Mouse (Mus musculus) forebrain, embryonic 11.5 days (tissue): ENCODE measurements at regions not wholly inside any gene's neighbourhood (a gene's known extent, or its start where the extent isn't known, plus 50 kb on each side); places are given as distances from the start of the nearest gene placed in this dataset.

Experiments used
- ATAC-seq: fragments of 200-750 bp; cut with Nextera tagmentation; replicated peaks from 2 replicates; pipeline ENCODE4 v1.8.0; 2017; ENCODE audit warnings: moderate TSS enrichment; ENCODE audit not compliant: low FRiP score
- DNase-seq: peaks from one replicate; pipeline ENCODE4 v3.0.0-alpha.2; 2017; ENCODE audit warnings: low spot score
- H3K27ac ChIP-seq: fragments of 300-500 bp; sonication (generic); 2 replicates; pipeline ENCODE4 v1.5.1; 2014; ENCODE audit warnings: low read depth, low read length
- H3K27me3 ChIP-seq: fragments of 300-500 bp; sonication (generic); 2 replicates; pipeline ENCODE4 v1.6.1; 2014; ENCODE audit warnings: mild to moderate bottlenecking, low read length, mixed read lengths; ENCODE audit not compliant: control insufficient read depth, insufficient read depth
- H3K36me3 ChIP-seq: fragments of 300-500 bp; sonication (generic); 2 replicates; pipeline ENCODE4 v1.6.1; 2014; ENCODE audit warnings: mild to moderate bottlenecking, low read length, moderate library complexity, mixed read lengths; ENCODE audit not compliant: control insufficient read depth, insufficient read depth
- H3K4me1 ChIP-seq: fragments of 300-500 bp; sonication (generic); replicated peaks from 2 replicates; pipeline ENCODE4 v1.6.1; 2014; ENCODE audit warnings: low read length, mixed read lengths; ENCODE audit not compliant: control insufficient read depth, insufficient read depth
- H3K4me2 ChIP-seq: fragments of 300-500 bp; sonication (generic); 2 replicates; pipeline ENCODE4 v1.6.1; 2014; ENCODE audit warnings: low read depth, mild to moderate bottlenecking, low read length, moderate library complexity, mixed read lengths; ENCODE audit not compliant: severe bottlenecking
- H3K4me3 ChIP-seq: fragments of 300-500 bp; sonication (generic); 2 replicates; pipeline ENCODE4 v1.5.1; 2014; ENCODE audit warnings: low read depth, low read length
- H3K9ac ChIP-seq: fragments of 300-500 bp; sonication (generic); 2 replicates; pipeline ENCODE4 v1.6.1; 2014; ENCODE audit warnings: low read length
- H3K9me3 ChIP-seq: fragments of 300-500 bp; sonication (generic); 2 replicates; pipeline ENCODE4 v1.6.1; 2016; ENCODE audit warnings: low read length, mixed read lengths; ENCODE audit not compliant: control insufficient read depth
- WGBS: fragments of 180-500 bp; shearing (Covaris S2); extraction: QIAGEN DNeasy Blood & Tissue Kit; methylation state at CpG from one replicate; pipeline ENCODE4 v1.1.7; 2014; 5-methylcytosine and 5-hydroxymethylcytosine counted together

GRCm38 (mm10) chr15:36347333-36347845 is 660.2 kb downstream of the Zfp706 start:
- DNase-seq (no peak), ATAC-seq (no peak)
- H3K9me3 ChIP-seq = no peaks in the 10 kb centered on the region
- no peak overlapping the region for H3K27ac ChIP-seq
- no peak overlapping the region for H3K9ac ChIP-seq
- no peaks in the 10 kb centered on the region for H3K36me3 ChIP-seq
- H3K4me1 ChIP-seq = no peaks in the 10 kb centered on the region
- no peaks in the 10 kb centered on the region for H3K27me3 ChIP-seq
- WGBS = 84% methylated on average over 4 of the region's 4 CpGs
- H3K4me3 ChIP-seq = no peak overlapping the region
- no peak overlapping the region for H3K4me2 ChIP-seq

- Histone ChIP-seq H3K4me3 (no peak overlapping the region), H3K36me3 (no peaks in the 10 kb centered on the region), H3K27ac (no peak overlapping the region), H3K9ac (no peak overlapping the region), H3K4me2 (no peak overlapping the region), H3K9me3 (no peaks in the 10 kb centered on the region), H3K4me1 (no peaks in the 10 kb centered on the region), H3K27me3 (no peaks in the 10 kb centered on the region)
- 87% methylated on average over 5 of the region's 5 CpGs for WGBS
- no peak for DNase-seq
- ATAC-seq = no peak
Measured at GRCm38 (mm10) chr15:36346126-36346525, 661.4 kb downstream of the Zfp706 start.

DNA sequence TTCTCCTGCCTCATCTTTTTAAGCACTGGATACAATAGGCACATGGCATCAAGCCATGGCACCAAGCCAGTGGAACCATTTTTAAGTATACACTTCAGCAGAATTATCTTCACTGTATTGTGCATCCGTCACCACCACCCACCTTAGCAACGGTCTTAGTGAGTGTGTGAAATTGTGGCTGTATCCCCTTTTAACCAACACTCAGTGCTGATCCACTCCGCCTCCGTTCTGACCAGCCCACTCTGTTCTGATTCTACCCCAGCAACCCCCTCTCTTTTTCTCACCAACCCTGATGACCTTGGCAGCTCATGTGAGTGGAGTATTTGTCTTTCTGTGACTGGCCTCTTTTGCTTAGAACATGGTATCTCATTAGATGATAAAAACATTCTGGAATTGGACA is 662.2 kb downstream of the Zfp706 start:
- DNase-seq = no peak

DNA sequence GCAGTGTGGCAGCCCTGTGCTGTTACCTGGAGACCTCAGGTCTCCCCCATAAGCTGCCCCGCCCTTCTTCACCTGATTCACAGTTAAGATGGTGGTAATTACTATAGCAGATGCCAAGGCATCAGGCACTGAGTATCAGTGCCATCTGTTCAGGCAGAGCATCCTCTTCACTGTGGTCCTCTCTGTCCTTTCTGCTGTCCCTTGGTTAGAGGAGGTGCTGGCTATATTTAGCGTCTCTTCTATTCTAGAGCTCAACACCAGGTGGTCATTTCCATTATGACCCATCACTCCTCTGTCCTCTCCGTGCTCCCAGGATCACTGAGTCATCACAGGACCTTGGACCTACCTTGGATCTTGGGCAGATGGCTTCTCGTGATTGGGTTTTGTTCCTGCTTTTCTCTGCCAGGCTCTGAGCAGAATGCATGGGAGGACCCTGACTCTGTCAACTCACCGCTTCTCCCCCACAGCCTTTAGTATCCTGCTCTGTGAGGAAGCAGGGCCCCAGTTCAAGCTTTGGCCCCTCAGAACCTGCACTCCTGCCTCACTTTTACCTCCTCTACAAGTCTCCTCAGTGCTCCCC is 667.5 kb downstream of the Zfp706 start:
- DNase-seq (no peak), ATAC-seq (no peak)
- H3K27me3 ChIP-seq = no peaks in the 10 kb centered on the region
- H3K9ac ChIP-seq = no peak overlapping the region
- H3K4me1 ChIP-seq = no peaks in the 10 kb centered on the region
- no peak overlapping the region for H3K4me2 ChIP-seq
- H3K9me3 ChIP-seq = no peaks in the 10 kb centered on the region
- H3K27ac ChIP-seq = no peak overlapping the region
- H3K4me3 ChIP-seq = no peak overlapping the region
- 80% methylated on average over 5 of the region's 5 CpGs for WGBS
- no peaks in the 10 kb centered on the region for H3K36me3 ChIP-seq

More for the DNA sequence above, 662.2 kb downstream of the Zfp706 start:
- Histone ChIP-seq H3K36me3 (no peaks in the 10 kb centered on the region), H3K27ac (no peak overlapping the region), H3K4me1 (no peaks in the 10 kb centered on the region), H3K4me2 (no peak overlapping the region), H3K9me3 (no peaks in the 10 kb centered on the region), H3K4me3 (no peak overlapping the region), H3K27me3 (no peaks in the 10 kb centered on the region), H3K9ac (no peak overlapping the region)
- 93% methylated on average over 4 of the region's 4 CpGs for WGBS
- ATAC-seq = no peak

- 96% methylated on average over 2 of the region's 2 CpGs for WGBS
- ATAC-seq = no peak
Measured at GRCm38 (mm10) chr15:36338766-36339165, 668.8 kb downstream of the Zfp706 start.

GRCm38 (mm10) chr15:36336857-36337256 is 670.7 kb downstream of the Zfp706 start:
- Histone ChIP-seq H3K4me2 (no peak overlapping the region), H3K4me3 (no peak overlapping the region)
- WGBS = 70% methylated on average over 2 of the region's 2 CpGs

More at GRCm38 (mm10) chr15:36338766-36339165, 668.8 kb downstream of the Zfp706 start:
- DNase-seq = no peak
- H3K9me3 ChIP-seq = no peaks in the 10 kb centered on the region
- no peaks in the 10 kb centered on the region for H3K36me3 ChIP-seq
- no peak overlapping the region for H3K27ac ChIP-seq
- H3K27me3 ChIP-seq = no peaks in the 10 kb centered on the region
- H3K9ac ChIP-seq = no peak overlapping the region
- no peak overlapping the region for H3K4me3 ChIP-seq
- no peak overlapping the region for H3K4me2 ChIP-seq
- no peaks in the 10 kb centered on the region for H3K4me1 ChIP-seq

GRCm38 (mm10) chr15:36335116-36335515 is 672.5 kb downstream of the Zfp706 start:
- H3K9me3 ChIP-seq = no peaks in the 10 kb centered on the region
- no peaks in the 10 kb centered on the region for H3K27me3 ChIP-seq
- no peak overlapping the region for H3K27ac ChIP-seq
- no peaks in the 10 kb centered on the region for H3K4me1 ChIP-seq
- H3K4me3 ChIP-seq = no peak overlapping the region
- H3K4me2 ChIP-seq = no peak overlapping the region
- H3K36me3 ChIP-seq = no peaks in the 10 kb centered on the region
- no peak for ATAC-seq
- no peak overlapping the region for H3K9ac ChIP-seq
- DNase-seq = no peak
- 64% methylated on average over 2 of the region's 2 CpGs for WGBS

More at GRCm38 (mm10) chr15:36336857-36337256, 670.7 kb downstream of the Zfp706 start:
- Histone ChIP-seq H3K27ac (no peak overlapping the region), H3K36me3 (no peaks in the 10 kb centered on the region), H3K27me3 (no peaks in the 10 kb centered on the region), H3K9ac (no peak overlapping the region), H3K9me3 (no peaks in the 10 kb centered on the region), H3K4me1 (no peaks in the 10 kb centered on the region)
- DNase-seq (no peak), ATAC-seq (no peak)

GRCm38 (mm10) chr15:36334436-36335113 is 673.0 kb downstream of the Zfp706 start:
- WGBS = 89% methylated on average over 9 of the region's 9 CpGs
- Histone ChIP-seq H3K4me3 (no peak overlapping the region), H3K4me2 (no peak overlapping the region), H3K27ac (no peak overlapping the region), H3K9ac (no peak overlapping the region), H3K36me3 (no peaks in the 10 kb centered on the region), H3K4me1 (no peaks in the 10 kb centered on the region), H3K27me3 (no peaks in the 10 kb centered on the region), H3K9me3 (no peaks in the 10 kb centered on the region)
- DNase-seq = no peak
- no peak for ATAC-seq

- Histone ChIP-seq H3K4me1 (no peaks in the 10 kb centered on the region), H3K36me3 (no peaks in the 10 kb centered on the region), H3K27me3 (no peaks in the 10 kb centered on the region), H3K4me2 (no peak overlapping the region), H3K27ac (no peak overlapping the region), H3K9ac (no peak overlapping the region), H3K4me3 (no peak overlapping the region), H3K9me3 (no peaks in the 10 kb centered on the region)
- ATAC-seq = no peak
- no peak for DNase-seq
- WGBS = 76% methylated on average over 1 of the region's 1 CpGs
Measured at GRCm38 (mm10) chr15:36333857-36334256, 673.7 kb downstream of the Zfp706 start.
